Mouse (Mus musculus): ENCODE results near the gene Pxmp4. TPM values are rescaled to one million over a fixed set of nuclear protein-coding genes. Genes with fewer than 3 reads are reported as not detected.

Pxmp4 gene
- polyA plus RNA-seq, 1 experiment from 2014 or later, result 52.8 TPM

GRCm38 (mm10) chr2:154642005-154642459, 38.5 kb upstream of the Pxmp4 start:
- Histone ChIP-seq H3K9ac (ENCODE audit: low read length) (no peak overlapping the region), H3K4me2 (replicated peaks; ENCODE audit: low read depth) (no peak overlapping the region), H3K4me3 (ENCODE audit: low read depth, low read length) (no peak overlapping the region), H3K27me3 (ENCODE audit: control insufficient read depth, insufficient read depth, low read length) (no peaks in the 10 kb centered on the region), H3K27ac (replicated peaks) (no peak overlapping the region; the same call in 1 of the 2 replicates), H3K36me3 (ENCODE audit: control insufficient read depth, insufficient read depth, low read length) (peaks cover 6% of the 10 kb centered on the region; the same call in 1 of the 2 replicates), H3K9me3 (ENCODE audit: control insufficient read depth, low read length) (no peaks in the 10 kb centered on the region), H3K4me1 (replicated peaks; ENCODE audit: control insufficient read depth, insufficient read depth) (no peaks in the 10 kb centered on the region)
- WGBS, result 73% methylated on average over 9 of the region's 9 CpGs
- ATAC-seq (ENCODE audit: low FRiP score, low TSS enrichment), result peak; percentile 21; the same call in 1 of the 2 replicates
- no peak for TF ChIP-seq EP300 (optimal IDR thresholded peaks at IDR 0.05)
- no peak for TF ChIP-seq CTCF (IDR thresholded peaks at IDR 0.05; ENCODE audit: low read depth)
- DNase-seq (ENCODE audit: low spot score), result no peak

DNA sequence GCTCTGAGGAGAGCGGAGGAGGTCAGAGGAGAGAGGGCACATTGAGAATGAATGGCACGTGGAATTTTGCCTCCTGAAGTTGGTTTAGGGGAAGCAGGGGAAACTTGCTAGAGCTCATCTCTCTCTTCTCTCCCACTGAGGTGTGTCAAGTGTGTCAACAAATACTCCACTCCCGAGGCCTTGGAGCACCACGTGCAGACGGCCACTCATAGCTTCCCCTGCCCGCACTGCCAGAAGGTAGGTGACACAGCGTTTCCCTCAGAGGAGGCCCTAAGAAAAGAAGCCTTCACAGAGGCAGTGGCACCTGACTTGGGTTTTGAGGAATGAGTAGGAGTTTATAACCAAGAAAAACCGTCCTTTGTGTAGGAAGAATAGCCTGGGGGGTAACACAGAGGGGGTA, 37.7 kb upstream of the Pxmp4 start:
- no peak for TF ChIP-seq CTCF (IDR thresholded peaks at IDR 0.05; ENCODE audit: low read depth)
- TF ChIP-seq EP300 (optimal IDR thresholded peaks at IDR 0.05), result no peak
- Histone ChIP-seq H3K9me3 (ENCODE audit: control insufficient read depth, low read length) (no peaks in the 10 kb centered on the region), H3K27me3 (ENCODE audit: control insufficient read depth, insufficient read depth, low read length) (no peaks in the 10 kb centered on the region), H3K9ac (ENCODE audit: low read length) (no peak overlapping the region), H3K4me2 (replicated peaks; ENCODE audit: low read depth) (no peak overlapping the region), H3K4me1 (replicated peaks; ENCODE audit: control insufficient read depth, insufficient read depth) (no peaks in the 10 kb centered on the region), H3K27ac (replicated peaks) (no peak overlapping the region), H3K36me3 (ENCODE audit: control insufficient read depth, insufficient read depth, low read length) (peaks cover 6% of the 10 kb centered on the region; the same call in 1 of the 2 replicates), H3K4me3 (ENCODE audit: low read depth, low read length) (no peak overlapping the region)
- DNase-seq (ENCODE audit: low spot score) (no peak), ATAC-seq (ENCODE audit: low FRiP score, low TSS enrichment) (no peak)
- WGBS, result 57% methylated on average over 8 of the region's 8 CpGs

DNA sequence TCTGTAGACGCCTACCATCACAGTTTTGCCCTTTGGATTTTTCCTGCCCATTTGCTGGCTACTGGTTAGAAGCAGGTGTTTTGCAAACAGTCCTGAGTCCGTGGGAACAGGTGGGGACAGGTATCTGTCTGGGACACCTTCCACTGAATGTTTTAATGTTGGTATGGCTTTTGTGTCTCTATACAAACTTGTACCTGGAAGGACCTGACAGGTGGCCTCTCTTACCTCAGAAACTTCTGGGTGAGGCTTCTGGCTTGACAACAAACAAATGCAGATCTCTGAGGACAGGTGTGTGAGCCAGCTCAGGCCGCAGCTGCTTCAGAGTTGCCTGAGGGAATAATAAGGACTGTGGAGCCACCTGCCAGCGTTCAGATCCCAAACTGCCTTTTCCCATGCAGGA, 35.6 kb upstream of the Pxmp4 start:
- Histone ChIP-seq H3K9ac (ENCODE audit: low read length) (no peak overlapping the region), H3K4me1 (replicated peaks; ENCODE audit: control insufficient read depth, insufficient read depth) (no peaks in the 10 kb centered on the region), H3K9me3 (ENCODE audit: control insufficient read depth, low read length) (no peaks in the 10 kb centered on the region), H3K36me3 (ENCODE audit: control insufficient read depth, insufficient read depth, low read length) (peaks cover 6% of the 10 kb centered on the region; the same call in 1 of the 2 replicates), H3K4me3 (ENCODE audit: low read depth, low read length) (no peak overlapping the region), H3K27me3 (ENCODE audit: control insufficient read depth, insufficient read depth, low read length) (no peaks in the 10 kb centered on the region), H3K27ac (replicated peaks) (no peak overlapping the region), H3K4me2 (replicated peaks; ENCODE audit: low read depth) (no peak overlapping the region)
- DNase-seq (ENCODE audit: low spot score), result no peak
- no peak for ATAC-seq (ENCODE audit: low FRiP score, low TSS enrichment)
- 69% methylated on average over 4 of the region's 4 CpGs for WGBS
- TF ChIP-seq EP300 (optimal IDR thresholded peaks at IDR 0.05) (no peak), CTCF (IDR thresholded peaks at IDR 0.05; ENCODE audit: low read depth) (no peak)

DNA sequence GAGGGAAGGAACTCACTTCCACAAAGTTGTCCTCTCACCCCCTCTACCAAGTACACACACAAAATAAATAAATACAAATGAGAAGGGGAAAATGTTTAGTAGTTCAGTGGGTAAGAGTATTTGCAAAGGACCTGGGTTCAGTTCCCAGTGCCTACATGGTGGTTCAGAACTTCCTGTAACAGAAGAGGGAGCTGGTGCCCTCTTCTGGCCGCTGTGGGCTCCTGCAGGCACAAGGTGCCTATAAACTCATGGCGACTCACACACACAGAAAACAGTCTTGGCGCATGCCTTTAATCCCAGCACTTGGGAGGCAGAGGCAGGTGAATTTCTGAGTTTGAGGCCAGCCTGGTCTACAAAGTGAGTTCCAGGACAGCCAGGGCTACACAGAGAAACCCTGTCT, 35.0 kb upstream of the Pxmp4 start:
- no peak for ATAC-seq (ENCODE audit: low FRiP score, low TSS enrichment)

DNA sequence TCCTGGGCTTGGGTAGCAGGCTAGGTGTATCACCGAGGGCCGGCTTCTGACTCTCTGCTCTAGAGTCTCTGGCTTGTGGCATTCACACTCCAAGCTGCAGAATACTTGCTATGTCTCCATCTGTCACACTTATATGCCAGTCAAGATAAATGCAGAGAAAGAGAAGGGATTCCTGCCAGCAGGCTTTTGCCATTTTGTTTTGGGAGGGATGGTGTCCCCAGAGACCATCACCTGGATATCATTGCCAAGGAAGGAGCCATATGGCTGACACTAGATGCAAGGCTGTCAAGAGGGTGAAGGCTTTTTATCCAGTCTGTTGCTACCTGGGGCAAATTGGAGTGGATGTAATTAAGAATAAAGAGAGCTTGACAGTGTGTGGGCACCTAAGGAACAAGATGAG, 32.3 kb upstream of the Pxmp4 start:
- peaks cover 4% of the 10 kb centered on the region for H3K36me3 ChIP-seq (ENCODE audit: control insufficient read depth, insufficient read depth, low read length)
- TF ChIP-seq CTCF (IDR thresholded peaks at IDR 0.05; ENCODE audit: low read depth), result no peak
- no peak for TF ChIP-seq EP300 (optimal IDR thresholded peaks at IDR 0.05)
- no peak overlapping the region for H3K9ac ChIP-seq (ENCODE audit: low read length)
- H3K4me1 ChIP-seq (replicated peaks; ENCODE audit: control insufficient read depth, insufficient read depth), result no peaks in the 10 kb centered on the region
- no peak for ATAC-seq (ENCODE audit: low FRiP score, low TSS enrichment)
- no peak overlapping the region for H3K27ac ChIP-seq (replicated peaks)
- H3K9me3 ChIP-seq (ENCODE audit: control insufficient read depth, low read length), result no peaks in the 10 kb centered on the region
- no peak overlapping the region for H3K4me3 ChIP-seq (ENCODE audit: low read depth, low read length)
- no peaks in the 10 kb centered on the region for H3K27me3 ChIP-seq (ENCODE audit: control insufficient read depth, insufficient read depth, low read length)
- H3K4me2 ChIP-seq (replicated peaks; ENCODE audit: low read depth), result no peak overlapping the region
- no peak for DNase-seq (ENCODE audit: low spot score)
- 97% methylated on average over 2 of the region's 2 CpGs for WGBS

More for the DNA sequence above, 35.0 kb upstream of the Pxmp4 start:
- H3K36me3 ChIP-seq (ENCODE audit: control insufficient read depth, insufficient read depth, low read length), result peaks cover 4% of the 10 kb centered on the region
- peak; percentile 29; the same call in 1 of the 2 replicates for TF ChIP-seq CTCF (IDR thresholded peaks at IDR 0.05; ENCODE audit: low read depth)
- no peak for TF ChIP-seq EP300 (optimal IDR thresholded peaks at IDR 0.05)
- H3K4me3 ChIP-seq (ENCODE audit: low read depth, low read length), result no peak overlapping the region
- no peak overlapping the region for H3K27ac ChIP-seq (replicated peaks)
- WGBS, result 94% methylated on average over 3 of the region's 3 CpGs
- H3K27me3 ChIP-seq (ENCODE audit: control insufficient read depth, insufficient read depth, low read length), result no peaks in the 10 kb centered on the region
- H3K4me1 ChIP-seq (replicated peaks; ENCODE audit: control insufficient read depth, insufficient read depth), result no peaks in the 10 kb centered on the region
- H3K9me3 ChIP-seq (ENCODE audit: control insufficient read depth, low read length), result no peaks in the 10 kb centered on the region
- no peak overlapping the region for H3K9ac ChIP-seq (ENCODE audit: low read length)
- H3K4me2 ChIP-seq (replicated peaks; ENCODE audit: low read depth), result no peak overlapping the region
- no peak for DNase-seq (ENCODE audit: low spot score)

DNA sequence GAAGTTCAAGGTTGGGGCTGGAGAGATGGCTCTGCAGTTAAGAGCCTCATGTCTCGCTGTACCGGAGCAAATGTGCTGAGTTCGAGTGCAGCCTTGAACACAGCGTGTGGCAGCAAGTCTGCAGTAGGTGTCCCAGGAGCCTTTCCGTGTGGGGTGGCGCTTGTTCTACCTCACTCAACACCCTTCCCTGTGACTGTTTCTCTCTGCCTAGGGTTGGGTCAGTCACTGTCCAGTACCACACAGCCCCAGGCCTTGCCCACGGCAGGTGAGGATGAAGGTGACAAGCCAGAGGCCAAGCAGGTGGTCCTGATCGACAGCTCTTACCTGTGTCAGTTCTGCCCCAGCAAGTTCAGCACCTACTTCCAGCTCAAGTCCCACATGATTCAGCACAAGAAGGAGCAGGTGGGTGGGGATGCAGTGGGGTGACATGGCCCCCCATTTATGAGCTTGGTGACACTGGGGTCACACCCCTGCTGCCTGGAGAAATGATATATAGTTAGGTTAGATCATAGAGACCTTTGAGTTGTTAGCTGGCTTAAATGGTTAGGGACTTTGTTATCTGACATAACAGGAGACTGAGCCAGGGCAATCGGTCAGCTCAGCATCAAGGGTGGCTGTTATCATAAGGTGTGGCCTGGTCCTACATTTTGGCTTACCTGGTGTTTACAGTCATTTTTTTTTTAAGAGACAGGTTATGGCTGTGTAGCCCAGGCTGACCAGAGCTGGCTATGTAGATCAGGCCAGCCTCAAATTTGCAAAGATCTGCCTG, 30.6 kb upstream of the Pxmp4 start:
- Histone ChIP-seq H3K27me3 (ENCODE audit: control insufficient read depth, insufficient read depth, low read length) (no peaks in the 10 kb centered on the region), H3K27ac (replicated peaks) (no peak overlapping the region), H3K4me1 (replicated peaks; ENCODE audit: control insufficient read depth, insufficient read depth) (no peaks in the 10 kb centered on the region), H3K4me2 (replicated peaks; ENCODE audit: low read depth) (no peak overlapping the region), H3K9me3 (ENCODE audit: control insufficient read depth, low read length) (no peaks in the 10 kb centered on the region), H3K4me3 (ENCODE audit: low read depth, low read length) (no peak overlapping the region), H3K9ac (ENCODE audit: low read length) (no peak overlapping the region), H3K36me3 (ENCODE audit: control insufficient read depth, insufficient read depth, low read length) (peaks cover 4% of the 10 kb centered on the region)
- ATAC-seq (ENCODE audit: low FRiP score, low TSS enrichment) (no peak), DNase-seq (ENCODE audit: low spot score) (no peak)
- 88% methylated on average over 9 of the region's 9 CpGs for WGBS
- TF ChIP-seq CTCF (IDR thresholded peaks at IDR 0.05; ENCODE audit: low read depth) (no peak), EP300 (optimal IDR thresholded peaks at IDR 0.05) (no peak)
